Mouse (Mus musculus) left cerebral cortex, adult 9 months (tissue): ENCODE data around the gene S100a5.

Experiments
- DNase-seq, 2 experiments: peaks; one replicate each; pipeline ENCODE4 v3.0.0; 2022; ENCODE audit warnings: low spot score in 2 of 2

S100a5 gene

DNA sequence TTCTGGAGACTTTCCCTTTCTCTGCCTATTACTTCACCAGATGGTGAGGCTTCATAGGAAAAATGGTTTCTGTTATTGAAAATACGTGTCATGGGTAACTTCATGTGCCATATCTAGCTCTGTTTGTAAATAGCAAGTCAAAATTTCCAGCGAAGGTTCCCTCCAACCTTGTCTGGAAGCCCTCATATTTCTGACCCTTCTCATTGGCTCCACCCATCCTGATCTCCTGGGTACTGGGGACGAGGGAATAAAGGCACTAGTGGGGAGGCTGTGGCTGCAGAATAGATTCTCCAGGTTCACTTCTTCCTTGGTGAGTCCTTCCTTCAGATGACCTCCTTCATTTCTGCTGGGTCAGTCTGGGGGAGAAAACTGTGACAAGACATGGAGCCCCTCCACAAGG, at the start of gene S100a5:
S100a5 (plus strand) TSS at position 301 of the 400 bp plus-strand sequence.
- DNase-seq: no peak

DNA sequence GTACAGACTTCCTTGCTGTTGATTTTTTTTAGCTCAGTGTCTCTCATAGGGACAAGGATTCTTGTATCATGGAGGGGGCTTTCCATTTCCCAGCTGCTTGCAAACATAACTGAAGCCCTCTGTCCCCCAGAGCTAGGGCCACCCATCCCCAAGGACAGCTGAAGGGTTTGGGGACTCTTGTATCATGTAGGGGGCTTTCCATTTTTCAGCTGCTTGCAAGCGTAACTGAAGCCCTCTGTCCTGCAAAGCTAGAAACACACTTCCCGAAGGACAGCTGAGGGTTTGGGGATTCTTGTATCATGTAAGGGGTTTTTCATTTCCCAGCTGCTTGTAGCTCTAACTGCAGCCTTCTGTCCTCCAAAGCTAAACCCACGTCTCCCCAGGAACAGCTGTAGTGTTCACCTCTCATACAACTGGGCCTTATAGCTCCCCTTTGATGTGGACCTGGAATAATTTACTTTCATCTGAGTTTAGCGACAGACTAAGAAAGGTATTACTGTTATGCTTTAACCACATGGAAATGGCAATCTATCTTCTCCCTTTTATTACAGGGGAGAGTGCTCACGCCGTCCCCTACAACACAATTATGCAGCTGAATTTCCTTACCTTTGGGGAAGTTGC, 48.2 kb upstream of the S100a5 start, which contains the start of gene S100a3:
S100a3 (plus strand) TSS at position 571 of the 621 bp plus-strand sequence.
- no peak for DNase-seq

DNA sequence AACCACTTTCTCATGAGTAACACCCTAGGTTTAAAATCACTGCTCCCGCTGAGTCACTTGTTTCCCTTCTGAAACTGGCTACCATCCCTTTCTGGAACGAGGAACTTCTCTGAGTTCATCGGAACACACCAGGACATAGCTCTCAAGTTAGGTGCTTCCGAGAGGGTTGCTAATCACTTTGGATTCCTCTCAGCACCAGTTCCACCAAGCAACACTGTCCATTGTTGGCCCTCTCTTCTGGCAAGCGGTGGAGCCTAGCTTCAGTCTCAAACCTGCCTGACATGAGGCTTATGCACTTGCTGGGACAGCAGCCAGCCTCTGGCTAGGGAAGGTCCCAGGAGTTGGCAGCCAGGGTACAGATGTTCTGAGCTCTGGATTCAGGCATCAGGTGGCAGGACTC, 33.6 kb upstream of the S100a5 start:
- no peak for DNase-seq

DNA sequence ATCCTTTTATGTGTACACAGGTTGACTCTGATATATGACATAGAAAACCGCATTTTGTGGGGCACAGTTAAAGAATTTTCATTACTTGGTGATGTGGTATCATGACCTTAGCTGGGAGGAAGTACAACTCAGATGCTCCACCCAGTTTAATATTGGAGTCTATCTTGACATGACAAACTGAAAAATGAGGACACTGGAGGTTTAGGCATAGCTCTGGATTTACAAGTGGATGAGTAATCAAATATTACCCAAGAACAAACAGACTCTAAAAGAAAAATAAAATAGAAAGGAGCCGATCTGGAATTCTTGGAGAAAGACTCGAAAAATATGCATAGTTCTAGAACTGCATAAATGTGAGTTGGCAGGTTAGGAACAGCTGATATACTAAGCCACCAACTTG, 33.0 kb upstream of the S100a5 start:
- DNase-seq: no peak

DNA sequence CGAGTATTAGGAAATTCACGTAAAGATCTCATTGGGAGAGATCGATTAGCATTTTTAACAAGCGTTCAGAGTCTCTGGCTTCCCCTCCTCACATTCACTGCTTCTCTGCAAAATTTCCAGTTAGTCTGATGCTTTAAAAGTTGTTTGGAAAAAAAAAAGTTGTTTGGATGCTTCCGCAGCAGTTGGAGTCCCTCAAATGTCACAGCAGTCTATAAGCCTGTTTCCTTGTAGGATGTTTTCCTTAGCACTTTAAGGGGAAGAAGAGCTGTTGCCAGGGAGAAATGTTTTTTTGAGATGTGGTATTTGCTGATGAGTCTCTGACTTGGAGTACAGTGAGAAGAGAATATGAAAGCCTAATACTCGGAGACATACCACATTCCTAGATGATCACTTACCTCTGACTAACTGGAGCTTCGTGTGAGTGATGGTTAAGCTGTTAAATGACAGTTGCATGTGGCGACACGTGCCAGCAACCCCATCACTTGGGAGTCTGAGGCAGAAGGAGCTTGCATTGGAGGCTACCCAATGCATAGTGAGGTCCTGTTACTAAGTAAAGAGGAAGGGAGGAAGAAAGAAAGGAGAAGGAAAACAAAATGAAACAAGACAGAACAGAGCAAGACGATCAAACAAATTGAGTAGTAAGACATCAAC, 31.8 kb upstream of the S100a5 start:
- DNase-seq: no peak

DNA sequence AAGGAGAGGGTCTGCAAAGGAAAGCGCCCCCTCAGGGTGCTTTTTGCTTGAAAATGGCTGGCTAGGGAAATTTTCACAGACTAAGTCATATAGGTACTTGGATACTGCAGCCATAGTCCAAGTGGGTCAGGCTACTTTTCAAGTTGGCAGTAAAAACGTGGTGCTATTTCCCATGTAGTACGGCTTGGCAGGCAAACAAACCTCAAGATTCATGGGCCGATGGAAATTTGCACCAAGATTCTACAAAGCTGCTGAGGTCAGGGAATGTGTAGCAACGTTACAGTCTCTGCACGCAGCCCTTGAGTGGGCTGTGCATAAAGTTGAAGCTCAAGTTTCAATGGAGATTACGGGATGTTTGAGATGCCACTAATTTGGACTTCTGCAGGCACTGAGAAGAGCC, 28.9 kb upstream of the S100a5 start:
- DNase-seq: no peak

DNA sequence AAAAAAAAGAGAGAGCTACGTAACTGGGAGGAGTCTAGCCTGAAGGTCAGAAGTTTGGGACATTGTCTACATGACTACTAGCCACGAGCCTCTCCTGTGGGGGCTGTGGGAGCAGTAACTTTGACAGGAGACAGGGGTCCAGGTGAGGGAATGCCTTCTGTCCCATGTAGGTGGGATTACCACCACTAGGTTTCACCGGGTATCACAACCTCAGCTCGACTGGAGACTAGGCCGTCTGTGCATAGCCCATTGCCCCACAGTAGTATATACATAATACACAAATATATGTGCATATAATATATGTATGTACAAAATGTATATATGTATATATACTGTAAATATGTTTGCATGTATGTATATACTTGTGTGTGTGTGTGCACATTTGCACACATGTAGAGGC, 27.2 kb upstream of the S100a5 start:
- DNase-seq: no peak

DNA sequence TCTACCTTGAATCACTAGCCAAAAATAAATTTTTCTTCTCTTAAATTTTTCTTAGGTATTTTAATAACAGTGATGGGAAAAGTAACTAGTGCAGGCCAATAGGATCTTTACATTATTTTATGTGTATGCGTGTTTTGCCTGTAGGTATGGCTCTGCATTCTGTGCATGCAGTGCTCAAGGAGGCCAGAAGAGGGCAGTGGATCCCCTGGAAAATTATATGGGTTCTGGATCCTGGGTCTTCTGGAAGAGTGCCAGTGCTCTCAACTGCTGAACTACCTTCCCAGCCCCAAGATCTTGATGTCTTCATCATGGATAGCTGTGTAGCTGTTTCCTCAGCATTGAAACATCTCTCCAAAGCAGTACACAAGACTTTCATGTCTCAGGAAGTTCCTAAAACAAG, 26.2 kb upstream of the S100a5 start:
- no peak for DNase-seq

DNA sequence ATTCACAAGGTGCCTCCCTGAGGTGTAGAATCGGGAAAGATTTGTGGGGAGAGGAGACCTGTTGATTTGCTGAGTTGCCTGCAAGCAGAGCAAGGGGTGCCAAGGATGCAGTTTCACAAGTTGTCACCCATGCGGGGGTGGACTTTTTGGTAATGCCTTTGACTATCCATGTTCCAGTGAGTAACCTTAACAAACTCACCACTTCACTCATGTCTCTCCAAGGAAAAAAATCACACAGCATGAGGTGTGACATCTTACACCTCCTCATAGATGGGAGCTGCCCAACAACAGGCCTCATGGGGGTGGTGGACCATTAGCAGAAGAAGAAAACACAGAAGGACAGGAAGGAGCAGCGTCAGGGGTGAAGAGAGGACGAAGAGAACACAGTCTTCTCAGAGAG, 25.8 kb upstream of the S100a5 start:
- no peak for DNase-seq

DNA sequence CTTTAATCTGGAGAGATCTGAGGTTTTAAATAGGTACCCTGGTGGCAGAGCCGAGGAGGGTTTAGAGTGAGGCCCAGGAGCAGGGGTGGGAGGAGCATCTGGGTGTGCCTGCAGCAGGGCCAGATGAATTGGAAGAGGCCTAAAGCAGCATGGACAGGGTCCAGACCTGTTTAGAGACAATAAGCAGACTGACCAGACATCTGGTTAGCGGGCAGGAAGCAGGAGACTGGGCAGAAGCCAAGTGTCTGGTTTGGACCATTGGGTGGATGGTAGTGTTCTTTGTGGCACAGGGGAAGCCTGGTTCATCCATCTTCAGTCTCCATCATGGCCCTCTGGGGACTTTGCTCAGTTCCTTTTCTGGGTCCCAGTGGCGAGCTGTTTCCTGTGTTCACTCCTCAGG, 24.4 kb upstream of the S100a5 start:
- no peak for DNase-seq

DNA sequence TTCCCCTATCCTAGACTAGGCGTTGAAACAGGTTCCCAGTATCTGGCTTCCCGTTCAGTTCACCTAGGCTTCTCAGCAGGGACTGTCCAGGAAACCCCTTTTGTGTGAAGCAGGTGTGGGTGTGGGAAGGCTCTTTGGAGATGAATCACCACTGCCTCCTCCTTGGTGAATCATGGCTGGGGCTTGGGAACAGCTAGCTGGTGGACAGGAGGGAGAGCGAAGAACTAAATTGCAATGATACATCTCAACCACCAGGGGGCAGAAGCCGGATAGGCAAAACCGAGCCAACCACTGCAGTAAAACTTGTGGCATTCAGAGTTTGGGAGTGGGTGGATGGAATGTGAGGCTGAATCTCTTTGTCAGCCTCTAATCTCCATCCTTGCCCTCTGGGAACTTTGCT, 22.7 kb upstream of the S100a5 start:
- peak; percentile 61 to 79 for DNase-seq

DNA sequence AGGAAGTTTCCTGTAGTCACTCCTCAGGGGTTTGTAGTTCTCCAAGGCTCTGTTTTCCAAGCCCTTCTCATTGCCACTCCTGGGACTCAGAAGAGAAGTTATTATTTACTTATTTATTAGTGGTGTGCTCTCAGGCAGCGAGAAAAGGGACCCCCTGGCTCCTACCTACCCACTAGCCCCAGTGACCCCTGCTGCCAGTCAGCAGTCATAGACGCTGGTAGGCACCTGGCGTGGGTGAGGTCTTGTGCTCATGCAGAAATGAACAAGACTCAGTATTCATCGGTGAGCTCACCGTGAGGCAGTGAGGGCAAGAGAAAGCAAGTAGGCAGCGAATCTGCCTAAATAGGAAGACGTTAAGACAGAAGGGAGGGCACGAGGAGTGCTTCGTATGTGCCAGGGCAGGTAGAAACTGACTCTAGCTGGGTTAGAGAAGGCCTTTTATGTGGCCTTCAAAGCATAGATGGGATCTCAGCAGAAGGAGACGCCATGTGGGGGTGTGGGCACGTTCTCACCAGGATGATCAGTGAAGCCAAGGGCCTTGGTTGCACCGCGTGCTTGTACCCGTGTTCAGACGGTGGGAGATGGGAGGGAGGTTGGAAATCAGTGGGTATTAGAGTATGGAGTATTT, 22.2 kb upstream of the S100a5 start:
- no peak for DNase-seq

DNA sequence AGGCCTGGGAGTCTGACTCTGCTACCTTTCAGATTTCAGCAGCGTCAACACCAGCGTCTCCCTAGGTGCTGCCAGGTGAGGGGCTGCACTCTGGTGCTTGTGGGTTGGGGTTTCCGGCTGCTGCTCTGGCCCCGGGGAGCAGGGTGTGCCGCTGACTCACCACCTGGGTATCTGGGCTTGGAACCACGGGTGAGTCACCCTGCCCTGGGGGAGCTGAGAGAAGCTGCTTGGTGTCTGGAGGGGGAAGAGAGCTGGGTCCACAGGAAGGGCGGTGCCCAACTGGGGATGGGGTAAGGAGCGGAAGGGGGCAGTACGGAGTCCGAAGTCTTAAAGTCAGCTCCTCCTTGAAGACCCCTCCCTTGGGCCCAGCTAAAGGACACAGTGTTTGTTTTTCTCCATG, 21.4 kb upstream of the S100a5 start:
- no peak for DNase-seq

DNA sequence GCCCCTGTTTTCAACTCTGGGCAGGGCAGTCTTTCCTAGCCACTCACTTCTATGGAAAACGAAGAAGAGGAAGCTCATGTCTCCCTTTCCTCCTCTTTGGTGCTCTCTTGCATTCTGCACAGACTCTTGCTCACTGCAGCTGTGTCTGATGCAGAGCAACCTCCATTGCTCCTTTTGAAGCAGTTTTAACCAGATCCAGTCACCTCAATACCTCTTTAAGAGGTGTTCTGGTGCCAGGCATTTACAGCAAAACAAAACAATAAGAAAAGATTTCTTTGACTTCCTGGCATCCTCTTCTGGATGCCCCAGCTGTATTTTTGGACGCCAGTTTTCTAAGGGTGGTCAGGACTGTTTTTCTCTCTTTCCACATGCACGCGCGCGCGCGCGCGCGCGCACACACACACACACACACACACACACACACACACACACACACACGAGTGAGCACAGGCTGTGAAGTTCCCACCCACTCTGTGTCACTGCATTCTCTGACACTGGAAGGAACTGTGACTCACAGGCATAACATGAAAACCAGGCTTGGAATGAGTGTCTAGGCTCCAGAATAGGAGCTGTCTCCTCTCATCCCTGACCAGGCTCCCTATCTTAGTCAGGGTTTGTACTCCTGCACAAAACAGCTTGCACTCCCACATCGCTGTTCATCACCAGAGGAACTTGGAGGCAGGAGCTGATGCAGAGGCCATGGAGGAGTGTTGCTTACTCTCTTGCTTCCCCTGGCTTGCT, 20.8 kb upstream of the S100a5 start:
- DNase-seq: peak; percentile 66 to 79

DNA sequence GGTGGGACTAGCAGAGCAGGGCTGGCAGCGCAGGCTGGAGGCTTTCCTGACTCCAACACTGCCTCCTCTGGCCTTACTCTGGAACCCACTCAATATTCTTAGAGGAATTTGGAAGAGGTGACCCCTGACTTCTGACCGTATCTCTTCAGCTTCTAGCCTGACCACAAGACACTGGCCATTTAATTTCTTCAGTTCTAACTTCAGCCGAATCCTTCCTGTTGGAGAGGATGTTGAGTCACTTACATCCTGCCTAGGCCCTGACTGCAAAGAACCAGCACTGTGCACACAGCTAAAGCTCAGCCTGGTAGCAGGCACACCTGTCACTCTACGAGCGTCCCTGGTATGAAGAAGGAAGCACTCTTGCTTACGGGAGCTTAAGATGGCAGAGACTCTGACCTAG, 18.9 kb upstream of the S100a5 start:
- no peak for DNase-seq

DNA sequence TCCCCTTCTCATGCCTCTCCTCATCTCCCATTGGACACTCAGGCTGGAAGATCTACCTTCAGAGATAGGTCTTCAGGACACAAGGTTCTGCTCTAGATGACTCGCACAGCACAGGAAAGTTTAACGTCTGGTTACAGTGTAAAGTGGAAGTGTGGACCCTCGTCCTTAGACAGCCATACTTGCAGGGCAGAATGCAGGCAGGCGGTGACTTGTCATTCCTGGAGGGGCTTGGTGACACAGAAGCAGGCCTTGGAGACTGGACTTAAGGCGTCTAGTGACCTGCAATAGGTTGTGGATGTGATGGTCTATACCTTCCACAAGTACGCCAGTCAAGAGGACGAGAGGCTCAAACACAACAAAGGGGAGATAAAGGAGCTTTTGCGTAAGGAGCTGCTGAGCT, 18.4 kb upstream of the S100a5 start, which contains the start of gene S100a2:
S100a2 (plus strand) TSS at position 301 of the 400 bp plus-strand sequence.
- no peak for DNase-seq

DNA sequence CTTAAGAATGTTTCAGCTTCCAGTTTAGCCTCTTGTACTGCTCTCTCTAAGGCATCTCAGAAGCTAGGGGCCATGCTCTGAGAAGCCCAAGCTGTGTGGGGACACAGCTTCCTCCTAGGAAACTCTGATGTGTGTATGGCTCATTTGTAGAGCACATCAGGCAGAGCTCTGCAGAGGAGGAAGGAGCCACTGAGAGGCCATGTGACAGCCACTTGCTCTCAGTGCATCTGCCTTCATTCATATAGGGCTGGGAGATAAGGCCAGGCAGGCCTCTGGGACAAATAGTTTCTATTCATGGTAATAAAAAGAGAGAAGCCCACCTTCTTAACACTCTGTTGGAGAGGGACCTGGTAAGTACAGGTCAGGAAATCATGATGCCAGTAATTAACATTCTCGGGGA, 13.9 kb upstream of the S100a5 start:
- DNase-seq: no peak

DNA sequence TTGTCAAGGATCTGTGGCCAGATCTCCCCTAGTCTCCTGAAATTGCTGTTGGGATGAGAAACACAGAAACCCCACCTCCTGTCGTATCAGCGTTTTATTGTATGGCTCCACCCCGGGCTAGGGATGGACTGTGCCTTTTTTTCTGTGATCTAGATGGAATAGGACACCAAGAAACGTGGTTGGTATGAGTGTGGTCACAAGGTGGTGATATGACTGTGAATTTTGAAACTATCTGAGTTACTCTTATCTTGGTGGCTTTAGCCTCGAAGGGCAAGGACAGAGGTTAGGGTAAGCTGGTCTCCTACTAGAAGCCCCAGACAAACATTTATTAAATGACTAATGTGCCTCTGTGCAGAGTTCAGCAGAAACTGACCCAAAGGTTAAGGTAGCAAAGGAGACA, 12.8 kb upstream of the S100a5 start:
- no peak for DNase-seq

DNA sequence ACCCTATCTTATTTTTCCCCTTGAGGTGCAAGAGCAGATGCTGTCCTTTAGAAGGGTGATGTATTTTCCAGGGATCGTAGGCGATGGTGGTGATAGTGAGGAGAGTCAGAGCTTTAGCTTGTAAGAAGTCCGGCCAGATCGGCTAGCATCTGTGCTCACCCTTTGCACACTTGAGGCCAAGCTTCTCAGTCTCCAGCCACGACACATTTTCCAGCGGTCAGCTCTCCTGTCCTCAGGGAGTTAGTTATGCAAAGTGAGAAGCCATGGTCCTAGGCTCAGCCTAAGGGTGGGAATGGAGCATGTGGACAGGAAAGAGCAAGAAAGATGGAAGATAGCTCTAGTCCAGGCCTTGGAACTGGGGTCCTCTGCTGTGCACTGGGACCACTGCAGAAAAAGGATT, 11.5 kb upstream of the S100a5 start:
- no peak for DNase-seq

DNA sequence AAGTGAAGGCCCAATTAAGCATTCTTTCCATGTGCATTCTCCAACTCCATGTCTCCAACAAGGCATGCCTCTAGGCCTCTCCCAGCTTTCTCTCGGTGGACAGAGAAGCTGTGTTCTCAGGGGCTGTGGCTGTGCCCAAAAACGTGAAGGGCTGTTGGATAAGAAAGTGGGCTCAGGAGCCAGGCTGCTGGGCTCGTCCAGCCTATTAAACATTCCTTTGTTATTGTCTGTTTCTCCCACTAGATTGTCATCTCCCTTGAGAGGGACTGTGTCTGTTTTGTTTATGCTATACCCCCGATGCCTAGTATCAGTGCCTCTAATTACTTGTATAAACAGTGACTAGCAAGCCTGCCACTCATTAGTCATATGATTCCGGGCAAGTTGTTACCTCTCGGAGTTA, 10.6 kb upstream of the S100a5 start:
- DNase-seq: no peak

DNA sequence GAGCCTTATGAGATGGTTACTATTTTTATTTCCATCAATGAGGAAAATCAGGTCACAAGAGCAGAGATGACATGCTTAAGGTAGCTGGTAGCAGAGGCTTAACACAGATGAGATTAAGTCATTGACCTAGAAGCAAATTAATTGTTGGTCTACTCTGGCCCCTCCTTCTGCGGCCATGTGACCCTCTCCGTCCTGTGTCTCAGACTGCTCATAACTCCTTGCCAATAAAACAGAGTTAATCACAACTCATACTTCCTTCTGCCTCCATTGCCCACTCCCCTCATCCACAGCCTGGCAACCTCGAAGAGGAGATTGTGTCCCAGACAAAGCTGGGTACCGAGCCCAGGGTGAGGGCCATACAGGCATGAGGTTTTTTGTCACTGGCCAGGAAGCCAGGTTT, 10.1 kb upstream of the S100a5 start:
- no peak for DNase-seq

DNA sequence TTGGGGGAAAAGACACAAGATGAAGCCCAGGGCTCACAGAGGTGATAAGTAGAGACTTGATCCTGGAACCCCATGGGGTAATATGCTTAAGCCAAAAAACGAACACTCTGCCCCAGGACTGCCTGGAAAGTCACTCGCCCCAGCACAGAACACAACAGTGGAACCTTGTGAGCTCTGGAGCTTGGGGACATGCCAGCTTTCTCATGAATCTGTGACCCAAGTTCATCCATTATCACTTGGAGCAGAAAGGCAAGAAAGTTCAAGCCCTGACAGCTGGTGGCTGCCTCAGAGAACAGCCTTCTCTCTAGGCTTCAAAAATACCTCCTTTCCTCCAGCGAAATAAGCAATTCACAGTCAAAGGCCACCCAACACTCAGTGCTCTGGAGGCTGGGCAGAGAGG, 8.9 kb upstream of the S100a5 start:
- no peak for DNase-seq

DNA sequence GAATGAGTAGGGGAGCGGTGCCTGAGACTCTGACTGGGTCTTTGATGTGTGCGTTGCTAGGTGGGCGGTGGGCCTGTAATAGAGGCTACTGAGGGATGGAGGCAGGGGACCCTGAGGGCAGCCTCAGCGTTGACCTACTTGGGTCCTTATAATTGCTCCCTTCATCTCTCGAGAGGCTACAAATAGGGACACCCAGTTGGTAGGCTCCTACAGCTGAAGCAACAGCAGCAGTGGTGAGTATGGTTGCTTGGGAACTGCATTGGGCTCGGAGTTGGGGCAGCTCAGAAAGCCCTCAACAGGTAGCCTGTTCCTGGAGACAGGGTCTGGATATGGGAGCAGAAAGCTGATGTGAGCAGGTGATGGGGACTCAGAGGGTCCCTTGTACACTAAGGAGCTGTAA, 8.3 kb upstream of the S100a5 start:
- no peak for DNase-seq
